Mouse (Mus musculus): Measurements from ENCODE around the gene Pole2.

The Pole2 gene

DNA sequence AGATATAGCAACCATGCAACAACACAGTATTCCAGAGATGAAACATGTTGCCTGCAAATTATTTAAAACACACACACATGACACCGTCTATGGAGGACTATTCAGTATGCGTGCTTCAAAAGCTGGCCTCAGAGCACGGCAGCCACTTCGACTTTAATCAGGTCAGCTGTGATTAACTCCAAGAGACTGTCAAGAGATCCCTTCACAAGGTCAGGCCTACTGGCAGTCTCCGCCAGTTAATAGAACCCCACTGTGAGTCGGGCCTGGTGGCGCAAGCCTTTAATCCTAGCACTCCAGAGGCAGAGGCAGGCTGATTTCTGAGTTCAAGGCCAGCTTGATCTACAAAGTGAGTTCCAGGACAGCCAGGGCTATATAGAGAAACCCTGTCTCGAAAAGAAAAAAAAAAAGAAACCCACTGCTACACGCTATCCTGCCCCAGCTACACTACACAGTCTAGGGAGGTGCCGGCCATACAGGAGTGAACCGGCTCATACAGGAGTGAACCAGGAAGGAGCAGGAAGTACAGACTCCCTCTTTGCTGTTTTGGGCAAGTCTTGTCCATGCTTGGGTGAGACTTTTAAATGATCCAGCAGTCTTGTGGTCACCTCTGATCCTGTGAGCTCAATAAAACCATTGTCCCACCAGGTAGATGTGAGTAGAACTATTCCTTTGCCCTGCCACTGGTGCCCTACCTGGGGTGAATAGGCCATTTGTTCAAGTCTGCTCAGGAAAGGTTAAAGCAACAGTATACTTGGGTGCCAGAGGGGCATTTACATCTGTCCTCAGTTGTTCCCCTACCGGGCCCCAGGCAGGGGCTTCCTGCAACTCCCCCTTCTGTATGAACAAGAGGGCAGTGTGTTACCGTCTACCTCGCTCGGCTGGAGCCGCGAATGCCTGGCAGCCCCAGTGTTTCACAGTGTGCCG lies 17.7 kb downstream of the Pole2 start:
- no peak for DNase-seq (ENCODE audit: low read depth, low spot score)

DNA sequence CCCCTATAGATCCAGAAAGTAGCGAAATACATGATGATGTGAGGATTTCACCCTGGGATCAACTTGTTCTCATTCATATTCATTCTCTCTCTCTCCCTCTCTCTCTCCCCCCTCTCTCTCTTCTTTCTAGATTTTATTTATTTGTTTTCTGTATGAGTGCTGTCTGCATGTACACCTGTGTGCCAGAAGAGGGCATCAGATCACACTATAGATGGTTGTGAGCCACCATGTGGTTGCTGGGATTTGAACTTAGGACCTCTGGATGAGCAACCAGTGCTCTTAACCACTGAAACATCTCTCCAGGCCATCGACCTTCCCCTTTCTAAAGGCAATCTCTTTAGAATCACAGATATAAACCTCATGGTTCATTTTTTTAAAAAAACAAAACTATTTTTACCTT lies 19.5 kb downstream of the Pole2 start:
- DNase-seq (ENCODE audit: low read depth, low spot score) = no peak

DNA sequence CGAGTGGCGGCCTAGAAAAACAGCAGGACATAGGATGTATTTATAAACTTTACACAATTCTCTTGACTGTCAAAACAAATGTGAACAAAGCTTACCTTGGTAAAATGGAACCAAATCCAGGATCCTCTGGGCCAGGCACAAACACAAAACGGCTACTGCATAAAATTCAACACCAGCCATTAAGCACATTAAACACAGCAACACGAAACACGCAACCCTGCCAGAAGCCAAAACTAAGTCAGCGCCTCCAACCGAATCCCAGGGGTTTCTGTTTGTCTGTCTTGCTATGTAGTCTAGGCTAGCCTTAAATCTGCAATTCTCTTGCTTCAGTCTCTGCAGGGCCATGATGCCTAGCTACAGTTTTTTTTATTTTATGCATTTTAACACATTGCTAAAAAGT lies 20.1 kb downstream of the Pole2 start:
- DNase-seq (ENCODE audit: low read depth, low spot score) = no peak

DNA sequence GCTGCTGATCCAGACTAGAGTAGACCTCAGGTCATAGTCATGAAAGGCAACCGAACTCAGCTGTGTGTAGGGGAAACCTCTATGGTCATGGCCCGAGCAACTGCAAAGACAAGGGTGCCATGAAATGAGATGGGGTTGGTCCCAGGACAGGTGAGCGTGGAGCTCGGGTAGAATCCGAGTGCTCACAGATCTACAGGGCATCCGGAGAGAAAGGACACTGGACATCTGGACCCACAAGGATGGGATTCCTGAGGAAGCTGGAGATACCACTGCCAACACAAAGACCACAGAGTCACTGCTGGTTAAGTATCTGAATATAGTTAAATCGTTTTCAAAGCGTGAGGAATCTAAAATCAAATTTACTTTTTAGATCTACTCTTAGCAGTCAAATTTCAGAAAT lies 20.6 kb downstream of the Pole2 start:
- DNase-seq (ENCODE audit: low read depth, low spot score) = no peak

DNA sequence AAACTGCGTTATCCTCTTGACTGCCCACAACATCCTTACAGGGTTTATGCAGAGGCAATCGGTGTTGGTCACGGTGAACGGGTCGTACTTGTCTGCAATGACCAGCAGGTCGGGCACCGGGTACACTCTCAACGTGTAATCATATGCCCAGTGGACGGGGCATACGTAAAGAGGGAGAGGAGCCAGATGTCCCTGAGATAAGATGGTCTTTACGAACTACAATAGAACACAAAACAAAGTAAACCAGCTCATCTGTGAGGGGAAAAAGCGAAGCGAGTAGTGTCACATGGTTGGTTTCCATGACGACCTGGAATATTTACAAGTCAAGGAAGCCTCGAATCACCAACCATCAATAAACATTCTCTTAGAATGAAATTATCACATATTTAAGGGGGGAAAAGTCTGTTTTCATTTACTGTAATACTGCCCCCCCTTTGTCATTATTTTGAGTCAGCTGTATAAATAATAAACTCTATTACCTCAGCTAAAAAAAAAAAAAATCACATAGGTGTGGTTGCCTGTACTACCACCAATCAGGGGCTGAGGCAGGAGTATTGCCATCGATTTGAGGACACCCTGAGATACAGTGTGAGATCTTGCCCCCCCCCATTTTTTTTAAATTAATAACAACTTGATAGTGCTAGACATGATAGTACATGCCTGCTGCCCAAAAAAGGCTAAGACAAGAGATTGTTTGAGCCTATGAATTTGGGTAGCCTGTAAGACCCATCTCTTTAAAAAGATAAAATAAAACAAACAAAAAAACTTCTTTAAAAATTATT lies 23.8 kb downstream of the Pole2 start, which contains the start of gene Gm49384:
Gm49384 (minus strand) TSS at position 216 of the 782 bp plus-strand sequence.
- DNase-seq (ENCODE audit: low read depth, low spot score) = no peak

DNA sequence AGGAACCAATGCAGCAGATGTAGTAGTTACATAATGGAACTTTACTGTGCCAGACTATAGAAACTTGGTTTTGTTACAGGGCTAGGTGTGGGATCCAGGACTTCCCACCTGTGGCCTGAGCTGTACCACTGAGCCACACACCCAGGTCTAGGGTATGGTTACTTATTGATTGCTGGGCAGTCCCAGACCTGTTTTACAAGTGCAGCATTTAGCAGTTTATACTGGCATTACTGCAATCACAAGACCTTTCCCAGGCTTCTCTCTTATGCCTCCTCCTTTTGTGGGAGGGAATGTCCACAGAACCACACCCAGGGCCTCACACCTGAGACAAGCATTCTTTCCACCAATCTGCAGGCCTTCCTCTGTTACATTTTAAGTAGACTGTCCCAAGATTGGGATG lies 29.0 kb downstream of the Pole2 start:
- DNase-seq (ENCODE audit: low read depth, low spot score) = no peak

DNA sequence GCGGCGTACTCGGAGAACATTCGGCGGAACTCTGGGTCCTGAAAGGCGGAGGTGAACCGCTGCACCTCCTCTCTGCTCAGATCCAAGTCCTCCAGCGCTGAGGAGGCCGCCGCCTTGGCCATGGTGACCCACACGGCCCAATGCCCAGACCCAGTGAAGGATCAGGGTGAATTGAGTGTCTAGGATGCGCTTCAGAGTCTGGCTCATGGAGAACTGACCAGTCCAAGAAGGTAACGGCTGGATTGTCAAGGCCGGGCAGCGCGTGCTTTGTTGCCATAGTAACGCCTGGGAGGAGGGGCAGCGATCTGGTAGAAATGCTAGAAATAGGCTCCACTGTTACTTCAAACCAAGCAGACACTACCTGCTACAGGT lies 29.8 kb downstream of the Pole2 start, which contains the start of gene Dnaaf2:
Dnaaf2 (minus strand) TSS at position 266 of the 372 bp plus-strand sequence.
- no peak for DNase-seq (ENCODE audit: low read depth, low spot score)

DNA sequence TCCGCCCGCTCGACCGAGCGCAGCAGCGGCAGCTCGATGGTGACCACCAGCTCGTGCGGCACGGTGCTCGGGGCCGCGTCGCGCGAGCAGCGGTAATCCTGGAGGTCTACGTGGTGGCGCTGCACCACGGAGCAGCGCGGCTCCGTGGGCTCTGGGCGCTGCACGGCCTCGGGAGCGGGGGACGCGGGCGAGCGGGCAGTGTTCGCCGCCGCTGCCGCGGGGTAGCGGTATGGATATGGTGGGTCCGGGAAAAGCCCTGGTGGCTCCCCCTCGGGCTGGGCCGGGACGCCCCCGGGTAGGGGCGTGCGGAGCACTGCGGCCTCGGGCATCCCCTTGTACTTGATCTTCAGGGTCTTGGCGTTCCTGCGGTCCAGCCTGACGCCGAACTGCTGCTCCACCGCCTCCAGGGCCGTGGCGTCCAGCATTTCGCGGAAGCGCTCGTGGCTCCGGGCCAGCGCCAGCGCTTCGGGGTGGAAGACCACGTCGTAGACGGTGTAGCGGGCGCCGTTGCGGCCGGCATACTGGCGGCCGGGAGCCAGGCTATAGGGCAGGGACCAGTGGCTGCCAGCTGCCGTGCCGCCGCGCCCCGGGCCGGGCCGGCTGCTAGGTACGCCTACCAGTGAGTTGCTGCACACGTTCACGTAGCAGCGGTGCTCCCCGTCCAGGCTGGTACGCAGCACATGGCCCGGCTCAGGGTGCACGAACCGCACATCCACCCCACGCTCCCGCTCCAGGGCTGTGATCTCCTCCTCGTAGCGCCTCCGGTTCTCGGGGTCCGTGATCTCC lies 30.4 kb downstream of the Pole2 start:
- DNase-seq (ENCODE audit: low read depth, low spot score) = no peak

DNA sequence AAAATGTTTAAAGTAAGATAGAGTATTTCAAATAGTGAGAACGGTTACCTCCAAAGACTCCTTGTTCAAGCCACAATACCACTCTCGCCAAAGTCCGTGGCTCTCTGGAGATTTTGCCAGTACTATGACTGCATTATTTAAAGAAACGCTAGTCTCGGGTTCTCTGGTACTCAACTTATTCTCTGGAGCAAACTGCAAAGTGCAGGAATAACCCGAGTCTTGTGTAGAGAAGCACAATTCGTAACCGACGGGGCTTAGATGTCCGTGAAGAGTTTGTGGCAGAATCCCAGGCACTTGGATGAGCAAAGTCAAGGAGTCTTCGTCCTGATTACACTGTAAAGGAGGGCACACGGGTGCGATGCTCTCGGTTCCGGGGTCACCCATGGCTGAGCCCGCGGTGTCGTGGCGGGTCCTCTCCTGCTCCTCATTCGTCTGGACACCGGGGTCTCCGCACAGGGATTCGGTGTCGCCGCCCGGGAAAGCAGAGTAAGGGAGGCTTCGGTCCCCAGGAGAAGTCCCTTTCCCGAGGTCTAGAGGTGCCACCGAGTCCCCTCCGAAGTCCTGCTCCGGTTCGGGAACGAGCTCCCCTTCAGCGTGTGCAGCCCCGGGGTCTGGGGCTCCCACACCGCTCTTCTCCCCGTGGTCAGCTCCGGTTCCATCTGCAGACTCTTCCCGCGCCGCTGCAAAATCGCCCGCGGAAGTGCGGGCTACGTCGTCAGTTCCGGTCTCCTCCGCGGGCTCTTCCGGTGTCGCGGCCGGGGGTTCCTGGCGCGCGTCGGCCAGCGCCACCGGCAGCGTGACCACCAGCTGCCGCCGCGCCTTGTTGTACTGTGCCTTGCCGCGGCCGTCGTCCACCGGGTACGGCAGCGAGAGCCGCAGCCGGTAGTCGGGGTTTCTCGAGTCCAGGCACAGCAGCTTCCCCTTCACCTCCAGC lies 31.3 kb downstream of the Pole2 start, which contains the start of gene Gm49383:
Gm49383 (minus strand) TSS at position 661 of the 934 bp plus-strand sequence.
- peak; percentile 56 for DNase-seq (ENCODE audit: low read depth, low spot score)

DNA sequence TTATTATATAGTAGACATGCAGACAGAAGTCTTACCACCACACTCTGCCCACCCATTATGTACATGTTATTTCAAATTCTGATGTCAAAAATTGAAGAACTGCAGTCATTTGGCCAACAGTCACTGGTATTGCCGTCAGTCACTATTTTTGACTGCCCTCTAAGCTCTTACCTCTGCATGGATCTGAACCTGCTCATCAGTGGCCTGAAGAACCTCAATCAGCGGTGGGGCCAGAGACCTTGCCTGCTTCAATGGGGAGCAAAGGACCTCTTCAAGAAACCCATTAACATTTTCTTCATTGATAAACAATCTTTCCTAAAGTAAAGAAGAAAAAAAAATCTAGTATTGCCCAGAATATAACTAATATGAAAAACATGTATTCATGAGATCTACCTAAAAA lies 35.4 kb downstream of the Pole2 start:
- DNase-seq (ENCODE audit: low read depth, low spot score) = no peak

DNA sequence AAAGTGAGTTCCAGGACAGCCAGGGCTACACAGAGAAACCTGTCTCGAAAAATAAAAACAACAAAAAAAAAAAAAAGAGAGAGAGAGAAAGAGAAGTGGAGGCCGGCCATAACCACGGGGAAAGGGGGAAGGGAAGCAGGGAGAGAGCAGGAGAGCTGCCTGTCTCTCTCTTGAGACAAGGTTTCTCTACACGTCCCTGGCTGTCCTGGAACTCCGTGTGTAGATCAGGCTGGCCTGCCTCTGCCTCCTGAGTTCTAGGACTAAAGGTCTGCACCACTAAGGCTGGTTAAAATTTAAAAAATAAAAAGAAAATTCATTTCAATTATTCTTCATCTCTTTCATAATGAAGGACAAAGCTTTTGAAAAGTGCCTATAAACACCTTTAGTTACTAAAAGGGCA lies 36.6 kb downstream of the Pole2 start:
- no peak for DNase-seq (ENCODE audit: low read depth, low spot score)

DNA sequence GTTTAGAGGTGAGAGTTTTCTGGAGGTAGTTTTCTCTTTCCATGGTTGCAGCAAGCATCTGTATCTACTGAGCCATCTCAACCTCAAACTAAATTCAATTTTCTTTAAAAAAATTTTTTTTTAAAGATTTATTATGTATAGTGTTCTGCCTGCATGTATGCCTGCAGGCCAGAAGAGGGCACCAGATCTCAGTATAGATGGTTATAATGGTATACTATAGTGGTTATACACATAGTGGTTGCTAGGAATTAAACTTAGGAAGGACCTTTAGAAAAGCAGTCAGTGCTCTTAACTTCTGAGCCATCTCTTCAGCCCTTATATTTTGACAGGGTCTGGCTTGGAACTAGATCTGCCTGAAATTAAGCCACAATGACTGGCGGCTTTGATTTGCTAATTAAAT lies 37.5 kb downstream of the Pole2 start:
- DNase-seq (ENCODE audit: low read depth, low spot score) = no peak

DNA sequence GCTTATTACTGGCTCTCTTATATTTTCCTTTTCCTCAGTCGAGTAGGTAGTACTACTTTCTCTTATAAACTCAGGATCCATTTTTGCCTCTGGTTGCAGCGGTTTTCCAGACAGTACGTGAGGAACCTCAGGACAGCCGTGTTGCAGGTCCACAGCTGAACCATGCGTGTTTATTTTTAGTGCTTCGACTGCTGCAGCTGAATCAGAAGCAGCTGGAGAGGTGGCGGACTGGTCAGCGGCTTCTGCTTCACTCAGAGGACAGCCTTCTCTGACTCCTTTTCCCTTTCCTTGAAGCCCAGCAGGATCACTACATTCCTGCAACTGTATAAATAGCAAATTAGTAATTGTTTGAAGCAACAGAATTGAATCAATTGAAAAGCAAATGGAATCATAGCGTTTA lies 37.9 kb downstream of the Pole2 start:
- DNase-seq (ENCODE audit: low read depth, low spot score) = no peak

DNA sequence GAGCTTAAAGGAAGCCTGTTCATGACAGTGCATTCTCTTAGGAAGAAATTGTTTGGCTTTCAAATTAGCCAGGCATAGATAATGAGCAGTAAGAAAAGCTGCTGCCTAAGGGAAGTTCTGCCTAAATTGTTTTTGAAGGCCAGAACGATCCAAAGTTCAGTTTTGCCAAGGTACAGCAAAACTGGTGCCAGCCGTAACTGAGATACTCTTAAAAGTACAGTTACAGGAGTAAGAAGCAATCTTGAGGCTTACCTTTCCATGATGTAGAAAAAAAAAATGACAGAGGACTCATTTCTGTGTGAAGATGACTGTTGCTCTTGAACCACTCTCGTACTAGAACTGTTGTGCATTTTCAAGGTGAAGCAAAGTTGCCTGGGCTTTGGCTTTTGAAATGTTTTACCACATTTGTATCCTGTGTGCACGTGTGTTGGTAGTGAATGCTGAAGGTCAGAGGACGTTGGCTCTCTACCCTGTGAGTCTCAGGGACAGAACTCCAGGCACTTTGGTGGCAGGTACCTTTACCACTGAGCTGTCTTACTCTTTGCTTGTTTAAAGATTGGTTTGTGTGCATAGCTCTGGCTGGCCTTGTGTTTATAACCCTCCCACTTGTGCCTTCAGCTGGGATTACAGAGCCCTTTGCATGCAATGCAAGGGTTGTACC lies 41.1 kb downstream of the Pole2 start:
- DNase-seq (ENCODE audit: low read depth, low spot score) = no peak

DNA sequence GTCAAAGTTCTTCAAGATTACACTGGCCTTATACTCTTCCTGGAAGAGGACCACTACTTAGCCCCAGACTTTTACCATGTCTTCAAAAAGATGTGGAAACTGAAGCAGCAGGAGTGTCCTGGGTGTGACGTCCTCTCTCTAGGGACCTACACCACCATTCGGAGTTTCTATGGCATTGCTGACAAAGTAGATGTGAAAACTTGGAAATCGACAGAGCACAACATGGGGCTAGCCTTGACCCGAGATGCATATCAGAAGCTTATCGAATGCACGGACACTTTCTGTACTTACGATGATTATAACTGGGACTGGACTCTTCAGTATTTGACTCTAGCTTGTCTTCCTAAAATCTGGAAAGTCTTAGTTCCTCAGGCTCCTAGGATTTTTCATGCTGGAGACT lies 42.6 kb downstream of the Pole2 start:
- DNase-seq (ENCODE audit: low read depth, low spot score) = no peak

DNA sequence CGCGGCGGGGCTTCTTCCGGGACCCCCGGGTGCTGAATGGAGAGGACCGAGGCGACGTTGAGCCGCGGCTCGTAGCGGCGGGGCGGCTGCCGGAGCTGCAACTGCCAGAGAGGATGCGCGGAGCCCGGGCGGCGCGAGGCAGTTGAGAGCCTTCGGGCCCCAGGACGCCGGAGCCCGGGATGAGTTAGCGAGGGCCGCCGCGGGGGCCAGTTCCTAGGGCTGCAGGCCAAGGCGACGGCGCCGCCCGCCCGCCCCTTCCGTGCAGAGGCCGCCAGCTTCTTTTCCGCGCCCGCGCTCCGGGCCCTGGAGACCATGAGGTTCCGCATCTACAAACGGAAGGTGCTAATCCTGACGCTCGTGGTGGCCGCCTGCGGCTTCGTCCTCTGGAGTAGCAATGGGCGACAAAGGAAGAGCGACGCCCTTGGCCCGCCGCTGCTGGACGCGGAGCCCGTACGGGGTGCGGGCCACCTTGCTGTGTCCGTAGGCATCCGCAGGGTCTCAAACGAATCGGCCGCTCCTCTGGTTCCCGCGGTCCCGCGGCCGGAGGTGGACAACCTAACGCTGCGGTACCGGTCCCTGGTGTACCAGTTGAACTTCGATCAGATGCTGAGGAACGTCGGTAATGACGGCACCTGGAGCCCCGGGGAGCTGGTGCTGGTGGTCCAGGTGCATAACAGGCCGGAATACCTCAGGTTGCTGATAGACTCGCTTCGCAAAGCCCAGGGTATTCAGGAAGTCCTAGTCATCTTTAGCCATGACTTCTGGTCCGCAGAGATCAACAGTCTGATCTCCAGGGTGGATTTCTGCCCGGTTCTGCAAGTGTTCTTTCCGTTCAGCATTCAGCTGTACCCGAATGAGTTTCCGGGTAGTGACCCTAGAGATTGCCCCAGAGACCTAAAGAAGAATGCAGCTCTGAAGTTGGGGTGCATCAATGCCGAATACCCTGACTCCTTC lies 43.4 kb downstream of the Pole2 start:
- no peak for DNase-seq (ENCODE audit: low read depth, low spot score)

DNA sequence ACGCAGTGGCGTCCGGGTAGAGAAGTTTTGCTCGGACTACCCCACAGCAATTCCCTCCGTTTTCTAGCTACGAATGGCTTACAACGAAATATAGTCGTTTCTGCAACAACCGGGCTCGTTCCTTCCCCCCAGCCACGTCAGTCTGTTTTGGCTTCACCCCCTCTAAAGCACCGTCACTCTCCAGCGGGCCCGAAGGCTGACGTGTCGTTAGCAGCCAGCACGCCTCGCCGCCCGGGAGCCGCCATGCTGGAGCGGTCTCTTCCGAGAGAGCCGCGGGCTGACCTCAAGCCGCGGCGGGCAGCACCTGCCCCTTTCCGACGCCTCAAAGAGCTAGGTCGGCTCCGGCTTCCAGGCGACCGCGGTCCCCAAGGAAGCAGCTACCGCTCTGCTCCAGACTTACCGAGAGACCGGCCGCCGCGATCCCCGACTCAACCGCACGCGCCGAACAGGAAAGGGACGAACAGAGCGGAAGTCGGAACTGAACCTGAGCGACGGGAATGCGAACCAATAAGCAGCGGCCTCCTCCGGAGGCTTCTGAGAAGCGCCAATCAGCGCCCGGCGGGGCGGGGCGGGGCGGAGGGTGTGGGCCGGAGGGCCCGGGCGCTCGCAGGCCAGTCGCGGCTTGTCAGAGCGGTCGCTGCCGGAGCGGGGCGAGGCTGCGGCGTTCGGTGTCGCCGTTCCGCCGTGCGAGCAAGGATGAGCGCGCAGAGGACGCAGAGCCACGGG lies 44.2 kb downstream of the Pole2 start, which contains the start of the genes Rpl36al and Mgat2:
Rpl36al (minus strand) TSS at position 501 of the 726 bp plus-strand sequence.
Mgat2 (plus strand) TSS at position 575 of the 726 bp plus-strand sequence.
- DNase-seq (ENCODE audit: low read depth, low spot score) = peak; percentile 96

DNA sequence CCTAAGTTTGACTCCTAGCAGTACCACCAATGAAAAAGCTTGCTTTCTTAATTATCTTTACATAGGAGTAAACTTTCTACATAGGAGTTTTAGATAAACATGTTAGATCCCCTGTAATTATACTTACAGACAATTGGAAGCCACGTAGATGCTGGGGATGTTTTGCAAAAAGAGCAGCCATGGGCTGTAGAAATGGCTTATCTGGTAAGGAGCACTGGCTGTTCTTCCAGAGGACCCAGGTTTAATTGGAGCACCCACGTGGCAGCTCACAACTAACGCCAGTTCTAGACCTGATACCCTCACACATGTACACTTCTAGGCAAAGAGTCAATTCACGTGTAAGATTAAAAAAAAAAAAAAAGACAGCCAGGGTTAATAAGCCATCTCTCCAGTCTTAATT lies 46.2 kb downstream of the Pole2 start:
- DNase-seq (ENCODE audit: low read depth, low spot score) = no peak
